Mouse (Mus musculus): ENCODE results near the gene Prim1. TPM values are rescaled to one million over a fixed set of nuclear protein-coding genes. Genes with fewer than 3 reads are reported as not detected.

Prim1 gene
- polyA plus RNA-seq, 1 experiment from 2014 or later: 9.3 TPM

- 90% methylated on average over 7 of the region's 7 CpGs for WGBS
- DNase-seq (ENCODE audit: low spot score) (no peak), ATAC-seq (no peak)
- H3K27me3 ChIP-seq (replicated peaks; ENCODE audit: insufficient read depth, low read length): no peaks in the 10 kb centered on the region
- no peaks in the 10 kb centered on the region for H3K9me3 ChIP-seq (ENCODE audit: low read length)
- no peak overlapping the region for H3K4me2 ChIP-seq (replicated peaks; ENCODE audit: low read depth, low read length)
- no peak overlapping the region for H3K9ac ChIP-seq (replicated peaks; ENCODE audit: low read depth)
- TF ChIP-seq EP300 (IDR thresholded peaks at IDR 0.05) (no peak), CTCF (IDR thresholded peaks at IDR 0.05) (no peak)
- no peaks in the 10 kb centered on the region for H3K4me1 ChIP-seq (ENCODE audit: insufficient read depth, low read depth, low read length)
- H3K27ac ChIP-seq (ENCODE audit: low read length): no peak overlapping the region
- H3K36me3 ChIP-seq (ENCODE audit: insufficient read depth, low read length): no peaks in the 10 kb centered on the region; the same call in 1 of the 2 replicates
- H3K4me3 ChIP-seq (ENCODE audit: low read depth, low read length): no peak overlapping the region
Measured at GRCm38 (mm10) chr10:128029931-128030330, 15.0 kb downstream of the Prim1 start.

GRCm38 (mm10) chr10:128030860-128031259 lies 15.9 kb downstream of the Prim1 start:
- Histone ChIP-seq H3K4me1 (ENCODE audit: insufficient read depth, low read depth, low read length) (no peaks in the 10 kb centered on the region), H3K9me3 (ENCODE audit: low read length) (no peaks in the 10 kb centered on the region), H3K4me2 (replicated peaks; ENCODE audit: low read depth, low read length) (no peak overlapping the region), H3K27ac (ENCODE audit: low read length) (no peak overlapping the region), H3K9ac (replicated peaks; ENCODE audit: low read depth) (no peak overlapping the region), H3K27me3 (replicated peaks; ENCODE audit: insufficient read depth, low read length) (no peaks in the 10 kb centered on the region), H3K36me3 (ENCODE audit: insufficient read depth, low read length) (no peaks in the 10 kb centered on the region; the same call in 1 of the 2 replicates), H3K4me3 (ENCODE audit: low read depth, low read length) (no peak overlapping the region)
- ATAC-seq (no peak), DNase-seq (ENCODE audit: low spot score) (no peak)
- TF ChIP-seq CTCF (IDR thresholded peaks at IDR 0.05): no peak
- WGBS: 30% methylated on average over 2 of the region's 2 CpGs

- Histone ChIP-seq H3K4me3 (ENCODE audit: low read depth, low read length) (peak overlapping the region; percentile 98), H3K4me1 (ENCODE audit: insufficient read depth, low read depth, low read length) (peaks cover 13% of the 10 kb centered on the region; the same call in 1 of the 2 replicates), H3K36me3 (ENCODE audit: insufficient read depth, low read length) (peaks cover 12% of the 10 kb centered on the region; the same call in 1 of the 2 replicates), H3K4me2 (replicated peaks; ENCODE audit: low read depth, low read length) (peak overlapping the region; percentile 81), H3K27ac (ENCODE audit: low read length) (peak overlapping the region; percentile 96), H3K27me3 (replicated peaks; ENCODE audit: insufficient read depth, low read length) (no peaks in the 10 kb centered on the region), H3K9me3 (ENCODE audit: low read length) (no peaks in the 10 kb centered on the region), H3K9ac (replicated peaks; ENCODE audit: low read depth) (peak overlapping the region; percentile 99)
- 4% methylated on average over 10 of the region's 10 CpGs for WGBS
- DNase-seq (ENCODE audit: low spot score) (peak; percentile 81), ATAC-seq (peak; percentile 31)
- TF ChIP-seq CTCF (IDR thresholded peaks at IDR 0.05) (no peak), EP300 (IDR thresholded peaks at IDR 0.05) (no peak)
Measured at GRCm38 (mm10) chr10:128036746-128037425, 21.9 kb downstream of the Prim1 start.

- Histone ChIP-seq H3K4me2 (replicated peaks; ENCODE audit: low read depth, low read length) (no peak overlapping the region), H3K4me3 (ENCODE audit: low read depth, low read length) (no peak overlapping the region), H3K36me3 (ENCODE audit: insufficient read depth, low read length) (peaks cover 12% of the 10 kb centered on the region; the same call in 1 of the 2 replicates), H3K9me3 (ENCODE audit: low read length) (no peaks in the 10 kb centered on the region), H3K27ac (ENCODE audit: low read length) (no peak overlapping the region), H3K9ac (replicated peaks; ENCODE audit: low read depth) (no peak overlapping the region), H3K27me3 (replicated peaks; ENCODE audit: insufficient read depth, low read length) (no peaks in the 10 kb centered on the region), H3K4me1 (ENCODE audit: insufficient read depth, low read depth, low read length) (peaks cover 13% of the 10 kb centered on the region; the same call in 1 of the 2 replicates)
- ATAC-seq (no peak), DNase-seq (ENCODE audit: low spot score) (no peak)
- 76% methylated on average over 3 of the region's 3 CpGs for WGBS
- TF ChIP-seq CTCF (IDR thresholded peaks at IDR 0.05): no peak
Measured at GRCm38 (mm10) chr10:128037921-128038320, 23.0 kb downstream of the Prim1 start.

GRCm38 (mm10) chr10:128039167-128039566 lies 24.2 kb downstream of the Prim1 start:
- no peak overlapping the region for H3K4me3 ChIP-seq (ENCODE audit: low read depth, low read length)
- WGBS: 33% methylated on average over 5 of the region's 5 CpGs
- H3K27me3 ChIP-seq (replicated peaks; ENCODE audit: insufficient read depth, low read length): no peaks in the 10 kb centered on the region
- H3K9me3 ChIP-seq (ENCODE audit: low read length): no peaks in the 10 kb centered on the region
- no peak for TF ChIP-seq CTCF (IDR thresholded peaks at IDR 0.05)
- no peak for TF ChIP-seq EP300 (IDR thresholded peaks at IDR 0.05)
- no peak overlapping the region for H3K9ac ChIP-seq (replicated peaks; ENCODE audit: low read depth)
- no peak overlapping the region for H3K4me2 ChIP-seq (replicated peaks; ENCODE audit: low read depth, low read length)
- peaks cover 13% of the 10 kb centered on the region; the same call in 1 of the 2 replicates for H3K4me1 ChIP-seq (ENCODE audit: insufficient read depth, low read depth, low read length)
- no peak overlapping the region for H3K27ac ChIP-seq (ENCODE audit: low read length)
- H3K36me3 ChIP-seq (ENCODE audit: insufficient read depth, low read length): peaks cover 13% of the 10 kb centered on the region; the same call in 1 of the 2 replicates
- no peak for DNase-seq (ENCODE audit: low spot score)
- ATAC-seq: no peak

GRCm38 (mm10) chr10:128039858-128040257 lies 24.9 kb downstream of the Prim1 start:
- Histone ChIP-seq H3K9ac (replicated peaks; ENCODE audit: low read depth) (no peak overlapping the region), H3K9me3 (ENCODE audit: low read length) (no peaks in the 10 kb centered on the region), H3K4me1 (ENCODE audit: insufficient read depth, low read depth, low read length) (peaks cover 13% of the 10 kb centered on the region; the same call in 1 of the 2 replicates), H3K4me3 (ENCODE audit: low read depth, low read length) (no peak overlapping the region), H3K27ac (ENCODE audit: low read length) (no peak overlapping the region), H3K27me3 (replicated peaks; ENCODE audit: insufficient read depth, low read length) (no peaks in the 10 kb centered on the region), H3K4me2 (replicated peaks; ENCODE audit: low read depth, low read length) (no peak overlapping the region), H3K36me3 (ENCODE audit: insufficient read depth, low read length) (peaks cover 18% of the 10 kb centered on the region; the same call in 1 of the 2 replicates)
- DNase-seq (ENCODE audit: low spot score): no peak
- no peak for ATAC-seq
- TF ChIP-seq EP300 (IDR thresholded peaks at IDR 0.05) (no peak), CTCF (IDR thresholded peaks at IDR 0.05) (no peak)
- 58% methylated on average over 3 of the region's 3 CpGs for WGBS

All from lung, postnatal 0 days (tissue).